Mouse (Mus musculus): ENCODE results near the gene Snapc4.

The Snapc4 gene

DNA sequence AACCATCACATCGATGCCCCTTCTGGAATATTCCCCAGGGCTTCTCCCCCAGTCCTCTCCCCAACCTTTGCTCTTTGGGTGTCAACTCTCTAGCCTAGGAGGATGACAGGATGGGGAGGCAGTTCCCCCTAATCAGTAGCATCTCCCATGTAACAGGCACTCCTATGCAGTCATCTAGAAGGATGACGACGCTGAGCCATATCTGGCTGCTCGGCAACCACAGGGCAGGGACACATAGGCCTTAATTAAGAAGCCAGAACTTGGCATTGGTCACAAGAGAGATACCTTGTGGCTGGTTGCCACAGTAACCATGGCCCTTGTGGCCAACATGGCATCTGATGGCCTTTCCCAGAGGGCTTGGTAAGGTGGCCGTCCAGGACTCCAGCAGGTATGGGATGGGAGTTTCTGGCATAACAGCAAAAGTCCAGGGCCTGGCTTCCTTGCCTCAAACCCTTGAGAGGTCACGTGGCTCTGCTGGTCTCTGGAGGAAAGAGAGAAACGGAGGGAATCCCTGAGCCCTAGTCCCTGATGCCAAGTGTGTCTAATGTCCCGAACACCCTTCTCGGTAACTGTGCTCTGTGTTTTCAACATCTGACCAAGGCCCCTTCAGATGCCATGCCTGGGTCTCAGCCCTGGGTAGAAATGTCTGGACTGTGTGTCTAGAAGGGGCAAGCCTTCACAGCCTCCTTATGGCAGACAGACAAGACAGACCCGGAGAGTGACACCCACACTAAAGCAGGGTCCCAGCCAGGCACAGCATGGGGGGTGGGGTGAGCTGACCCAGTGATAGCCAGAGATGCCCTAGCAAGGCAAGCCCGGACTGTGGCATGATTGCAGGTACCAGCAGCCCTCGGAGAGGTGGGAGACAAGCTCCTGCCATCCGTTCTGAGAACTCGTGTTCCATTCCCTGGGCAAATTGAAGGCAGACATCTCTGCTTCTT lies 59.9 kb downstream of the Snapc4 start:
- in situ Hi-C loops (cut with MboI; ENCODE audit: low pct_unique_long_range_greater_than_20kb in 1 of 2, low sequenced_read_pairs in 2 of 2, unreplicated experiment in 1 of 2), result loop anchor here in 1 of 2 experiments (25.0 kb wide), 1 partner anchor 242 kb away; no protein-coding TSS in a partner anchor

DNA sequence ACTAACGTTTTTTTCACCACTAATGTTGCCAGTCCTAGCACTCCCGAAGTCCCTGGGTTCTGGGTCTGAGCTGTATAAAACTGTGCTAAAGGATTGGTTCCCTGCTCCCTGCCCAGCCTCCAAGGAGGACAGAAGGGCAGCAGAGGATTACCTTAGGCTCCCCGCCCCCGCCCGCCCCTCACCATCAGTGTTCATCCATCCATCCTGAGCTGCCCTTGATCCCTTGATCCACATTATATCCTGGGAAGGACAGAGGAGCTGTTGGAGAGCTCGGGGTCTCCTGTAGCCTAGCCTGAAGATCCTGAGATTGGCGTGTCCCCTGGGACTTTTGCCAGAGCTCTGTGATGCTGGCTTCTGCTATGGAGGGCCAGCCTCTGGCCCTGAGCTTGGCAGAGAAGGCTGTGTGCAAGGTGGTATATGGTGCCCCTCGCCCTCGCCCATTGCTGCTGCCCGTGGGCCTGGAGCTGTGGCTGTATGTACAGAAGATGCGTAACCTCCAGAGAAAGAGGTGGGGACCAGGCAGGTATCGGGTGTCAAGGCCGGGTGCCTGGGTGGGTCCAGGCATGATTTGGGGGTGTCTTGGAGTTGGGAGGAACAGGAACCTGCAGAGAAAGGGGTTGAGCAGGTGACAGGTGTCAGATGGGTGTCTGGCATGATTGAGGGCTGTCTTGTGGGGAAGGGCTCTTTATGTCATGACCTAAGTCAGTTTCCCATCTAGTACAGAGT lies 60.8 kb downstream of the Snapc4 start:
- in situ Hi-C loops (cut with MboI; ENCODE audit: low pct_unique_long_range_greater_than_20kb in 1 of 2, low sequenced_read_pairs in 2 of 2, unreplicated experiment in 1 of 2), result loop anchor here (5.0 to 25.0 kb wide), 2 partner anchors 243 kb away; no protein-coding TSS in a partner anchor

DNA sequence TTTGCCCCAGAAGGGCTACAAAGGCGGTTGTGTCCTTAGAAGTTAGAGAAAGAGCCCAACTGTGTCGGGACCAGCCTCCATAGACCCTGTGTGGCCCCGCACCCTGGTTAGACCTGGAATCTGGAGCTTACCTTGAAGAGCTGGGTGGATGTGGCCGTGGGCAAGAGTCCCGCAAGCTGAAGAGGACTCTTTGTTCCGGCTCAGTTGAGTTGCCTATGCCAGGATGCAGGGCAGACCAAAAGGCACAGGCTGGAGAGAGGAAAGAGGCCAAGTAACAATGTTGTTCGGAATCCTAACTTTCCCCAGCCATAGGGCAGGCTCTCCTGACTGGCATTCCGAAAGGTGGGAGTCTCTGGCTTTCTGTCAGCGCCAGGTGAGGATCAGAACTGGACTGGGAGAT lies 61.3 kb downstream of the Snapc4 start:
- in situ Hi-C loops (cut with MboI; ENCODE audit: low pct_unique_long_range_greater_than_20kb in 1 of 2, low sequenced_read_pairs in 2 of 2, unreplicated experiment in 1 of 2), result loop anchor here (5.0 to 25.0 kb wide), 2 partner anchors 243 kb away; no protein-coding TSS in a partner anchor

DNA sequence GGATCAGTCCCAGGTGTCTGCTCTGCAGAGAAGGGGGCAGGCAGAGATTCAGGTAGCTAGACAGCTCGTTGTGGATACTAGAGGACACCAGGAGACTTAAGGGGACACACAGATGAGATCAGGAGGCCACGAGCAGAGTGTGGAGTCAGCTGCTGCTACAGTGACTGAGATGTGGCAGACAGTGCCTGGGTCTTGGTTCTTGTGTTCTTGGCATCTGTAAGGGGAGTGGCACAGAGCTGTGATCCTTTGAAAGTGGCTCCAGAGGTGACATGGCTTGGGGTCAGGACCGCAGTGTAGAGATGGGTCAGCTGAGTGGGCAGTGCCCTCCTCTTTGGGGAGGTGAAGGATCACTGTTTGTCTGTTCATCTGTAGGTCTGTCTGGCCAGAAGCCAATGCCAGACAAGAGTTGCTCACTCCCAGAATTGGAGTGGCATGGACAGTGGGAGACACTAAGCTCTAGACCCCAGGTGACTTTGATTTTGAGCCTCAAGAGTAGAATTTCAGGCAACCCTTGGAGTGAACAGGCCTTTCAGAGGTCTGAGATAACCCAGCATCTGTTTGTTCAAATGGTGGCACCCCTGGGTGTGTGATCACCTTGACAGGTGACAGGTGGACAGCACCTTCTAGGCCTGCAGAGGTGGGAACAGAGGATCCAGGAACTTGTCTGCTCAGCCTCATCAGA lies 62.3 kb downstream of the Snapc4 start:
- in situ Hi-C loops (cut with MboI; ENCODE audit: low pct_unique_long_range_greater_than_20kb in 1 of 2, low sequenced_read_pairs in 2 of 2, unreplicated experiment in 1 of 2), result loop anchor here (5.0 to 25.0 kb wide), 2 partner anchors 244 kb away; no protein-coding TSS in a partner anchor

GRCm38 (mm10) chr2:26317371-26317770 lies 63.1 kb downstream of the Snapc4 start:
- in situ Hi-C loops (cut with MboI; ENCODE audit: low pct_unique_long_range_greater_than_20kb in 1 of 2, low sequenced_read_pairs in 2 of 2, unreplicated experiment in 1 of 2), result loop anchor here (5.0 to 25.0 kb wide), 2 partner anchors 245 kb away; no protein-coding TSS in a partner anchor

DNA sequence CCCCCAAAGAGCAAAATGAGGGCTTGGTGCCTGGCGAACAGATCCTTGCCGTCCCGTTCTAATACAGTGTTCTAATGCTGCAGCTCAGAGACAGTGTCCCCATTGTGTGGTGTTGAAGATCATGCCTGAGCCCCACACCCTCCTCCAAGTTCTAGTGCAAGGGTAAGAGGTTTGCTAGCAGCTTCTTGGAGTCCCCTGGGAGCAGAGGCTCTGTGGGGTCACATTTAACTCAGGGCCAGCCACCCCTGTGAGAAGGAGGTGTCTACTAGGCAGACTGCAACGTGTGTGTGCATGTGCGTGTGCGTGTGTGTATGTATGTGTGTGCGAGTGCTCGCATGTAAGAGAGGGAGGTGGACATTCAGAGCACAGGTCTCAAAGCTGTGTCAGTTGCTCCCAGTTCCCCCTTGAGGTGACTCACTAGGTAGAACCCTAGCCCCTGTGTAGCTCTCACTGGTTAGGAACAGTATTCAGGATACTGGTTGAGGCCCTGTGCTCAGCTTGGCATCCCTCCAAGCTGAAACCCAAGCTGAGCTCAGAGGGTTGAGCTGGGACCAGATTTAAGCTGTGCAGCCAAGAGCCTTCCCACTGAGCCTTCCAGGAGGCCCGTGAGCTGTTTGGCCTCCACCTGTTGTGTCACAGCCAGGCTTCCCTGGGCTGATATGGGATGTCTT lies 63.7 kb downstream of the Snapc4 start:
- in situ Hi-C loops (cut with MboI; ENCODE audit: low pct_unique_long_range_greater_than_20kb in 1 of 2, low sequenced_read_pairs in 2 of 2, unreplicated experiment in 1 of 2), result loop anchor here (5.0 to 25.0 kb wide), 2 partner anchors 246 kb away; no protein-coding TSS in a partner anchor

- in situ Hi-C loops (cut with MboI; ENCODE audit: low pct_unique_long_range_greater_than_20kb in 1 of 2, low sequenced_read_pairs in 2 of 2, unreplicated experiment in 1 of 2), result loop anchor here (5.0 to 25.0 kb wide), 2 partner anchors 246 kb away; no protein-coding TSS in a partner anchor
Observed at GRCm38 (mm10) chr2:26315925-26316311, 64.5 kb downstream of the Snapc4 start.

GRCm38 (mm10) chr2:26315072-26315924 lies 65.2 kb downstream of the Snapc4 start, which contains the start of gene Gpsm1:
Gpsm1 (plus strand) TSS chr2:26315515.
- in situ Hi-C loops (cut with MboI; ENCODE audit: low pct_unique_long_range_greater_than_20kb in 1 of 2, low sequenced_read_pairs in 2 of 2, unreplicated experiment in 1 of 2), result loop anchor here (5.0 to 25.0 kb wide), 2 partner anchors 247 kb away; no protein-coding TSS in a partner anchor

DNA sequence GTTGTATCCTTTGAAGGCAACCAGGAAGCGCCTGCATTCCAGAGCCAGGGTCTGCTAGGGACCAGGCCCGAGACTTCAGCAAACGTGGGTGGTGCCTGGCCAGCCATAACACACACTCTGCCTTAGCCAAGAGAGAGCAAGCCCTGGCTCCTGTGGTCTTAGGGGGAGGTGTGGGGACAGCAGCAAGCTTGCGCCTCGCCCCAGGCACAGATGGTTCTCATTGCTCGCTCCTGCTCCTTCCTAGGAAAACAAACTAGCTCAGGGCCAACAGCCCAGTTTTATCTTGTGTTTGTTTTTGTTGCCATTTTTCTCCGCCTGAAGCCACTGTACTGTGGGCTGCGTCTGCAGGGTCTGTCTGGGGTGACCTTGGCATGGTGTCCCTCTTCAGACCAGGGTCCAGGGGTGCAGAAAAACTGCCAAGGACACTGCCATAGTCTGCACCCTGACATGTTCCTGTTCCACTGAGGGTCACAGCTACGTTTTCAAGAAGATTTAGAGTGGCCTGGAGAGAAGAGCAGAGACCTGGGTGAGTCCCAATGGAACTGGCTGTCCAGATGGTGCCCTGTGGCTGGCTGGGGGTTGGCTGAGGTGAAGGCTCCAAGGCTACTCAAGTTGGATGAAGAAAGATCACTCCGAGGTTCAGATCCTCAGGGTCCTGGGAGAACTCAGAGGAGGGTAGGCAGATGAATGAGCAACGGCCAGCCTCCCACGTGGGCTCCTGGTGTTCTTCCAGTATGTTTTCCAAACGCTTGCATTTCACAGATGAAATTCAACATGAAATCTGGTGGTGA lies 66.0 kb downstream of the Snapc4 start:
- in situ Hi-C loops (cut with MboI; ENCODE audit: low pct_unique_long_range_greater_than_20kb in 1 of 2, low sequenced_read_pairs in 2 of 2, unreplicated experiment in 1 of 2), result loop anchor here (5.0 to 25.0 kb wide), 2 partner anchors 248 kb away; no protein-coding TSS in a partner anchor

DNA sequence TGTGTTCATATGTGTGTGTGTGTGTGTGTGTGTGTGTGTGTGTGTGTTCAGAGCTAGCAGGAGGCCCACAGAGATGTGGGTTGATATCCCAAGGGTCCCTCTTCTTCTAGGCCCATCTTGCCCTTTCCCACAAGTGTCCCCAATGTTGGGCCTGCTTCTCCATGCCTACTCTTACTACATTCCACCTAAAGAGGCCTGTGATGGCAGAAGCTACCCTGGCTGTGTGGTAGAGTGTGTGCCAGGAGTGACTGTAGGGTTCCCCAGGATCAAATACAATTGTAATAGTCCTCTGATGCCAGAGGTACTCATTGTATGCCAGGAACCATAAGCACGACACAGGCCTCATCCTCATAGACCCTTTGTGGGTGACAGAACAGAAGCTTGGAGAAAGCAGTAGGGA lies 67.1 kb downstream of the Snapc4 start:
- in situ Hi-C loops (cut with MboI; ENCODE audit: low pct_unique_long_range_greater_than_20kb in 1 of 2, low sequenced_read_pairs in 2 of 2, unreplicated experiment in 1 of 2), result loop anchor here in 1 of 2 experiments (25.0 kb wide), 1 partner anchor 249 kb away; no protein-coding TSS in a partner anchor

DNA sequence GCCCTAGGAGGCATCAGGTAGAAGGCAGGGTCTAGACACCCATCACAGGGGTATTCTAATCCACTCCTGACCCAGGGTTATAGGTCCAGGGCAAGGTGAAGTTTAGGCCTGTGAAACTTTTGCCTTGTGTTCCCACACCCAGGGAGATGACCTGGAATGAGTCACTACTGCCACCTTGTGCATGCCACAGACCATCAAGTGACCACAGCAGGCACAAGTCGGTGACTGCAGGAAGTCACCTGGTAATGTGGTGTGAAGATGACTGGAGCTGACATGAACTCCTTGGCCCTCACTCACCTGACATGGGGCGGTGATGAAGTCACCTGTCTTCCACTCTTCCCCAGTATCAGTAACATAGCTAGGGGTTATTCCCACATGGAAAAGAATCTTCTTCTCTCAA lies 67.6 kb downstream of the Snapc4 start:
- in situ Hi-C loops (cut with MboI; ENCODE audit: low pct_unique_long_range_greater_than_20kb in 1 of 2, low sequenced_read_pairs in 2 of 2, unreplicated experiment in 1 of 2), result loop anchor here in 1 of 2 experiments (25.0 kb wide), 1 partner anchor 249 kb away; no protein-coding TSS in a partner anchor
